Mouse (Mus musculus): ENCODE measurements around the gene Ptprk. TPM values are rescaled to one million over a fixed set of nuclear protein-coding genes. Genes with fewer than 3 reads are reported as not detected.

Ptprk gene
- polyA plus RNA-seq, 1 experiment from 2014 or later: 24.7 TPM

DNA sequence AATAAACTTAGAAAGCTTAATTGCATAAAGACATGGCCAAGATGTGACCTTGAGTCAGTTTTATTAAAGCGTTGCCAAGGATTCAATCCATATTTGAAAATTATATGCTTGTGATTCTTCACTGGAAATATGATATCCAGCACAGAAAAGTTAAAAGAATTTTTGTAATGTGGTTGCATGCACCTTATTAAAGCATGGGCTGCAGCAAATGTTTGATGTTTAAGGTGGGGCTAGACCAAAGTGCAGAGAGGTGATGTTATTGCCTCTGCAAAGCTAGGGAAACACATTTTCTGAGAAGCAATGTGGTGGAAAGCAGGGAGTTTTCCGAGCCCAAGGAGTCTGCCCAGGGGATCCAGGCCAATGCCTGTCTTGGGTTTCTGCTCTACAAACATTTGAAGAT is 334.4 kb downstream of the Ptprk start:
- ATAC-seq (ENCODE audit: low FRiP score, low read depth): no peak
- H3K27ac ChIP-seq: no peak overlapping the region
- no peaks in the 10 kb centered on the region for H3K27me3 ChIP-seq (replicated peaks)
- H3K9me3 ChIP-seq: no peaks in the 10 kb centered on the region
- H3K4me2 ChIP-seq (replicated peaks): no peak overlapping the region
- no peaks in the 10 kb centered on the region for H3K36me3 ChIP-seq
- WGBS: 83% methylated on average over 2 of the region's 2 CpGs
- no peaks in the 10 kb centered on the region for H3K4me1 ChIP-seq
- no peak overlapping the region for H3K9ac ChIP-seq
- no peak overlapping the region for H3K4me3 ChIP-seq

DNA sequence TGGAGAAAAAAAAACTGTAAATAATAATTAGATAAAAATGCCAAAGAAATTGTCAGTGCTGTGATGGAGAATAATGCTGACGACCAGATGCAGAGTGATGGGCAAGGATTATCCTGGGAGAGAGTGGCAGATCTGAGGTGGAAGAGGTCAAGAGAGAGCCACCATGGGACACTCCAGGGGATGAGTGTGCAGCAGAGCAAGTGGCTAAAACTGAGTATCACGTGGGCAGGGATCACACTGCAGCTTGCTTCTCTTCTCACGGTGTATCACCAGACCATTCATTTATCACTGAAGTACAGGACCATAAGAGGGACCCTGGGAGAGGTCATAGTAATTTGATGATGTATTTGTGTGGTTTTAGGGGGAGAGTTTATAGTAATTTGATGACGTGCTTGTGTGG is 340.2 kb downstream of the Ptprk start:
- 60% methylated on average over 4 of the region's 4 CpGs for WGBS
- Histone ChIP-seq H3K27ac (no peak overlapping the region), H3K4me2 (replicated peaks) (no peak overlapping the region), H3K27me3 (replicated peaks) (no peaks in the 10 kb centered on the region), H3K9ac (no peak overlapping the region), H3K36me3 (no peaks in the 10 kb centered on the region), H3K4me3 (no peak overlapping the region), H3K4me1 (no peaks in the 10 kb centered on the region), H3K9me3 (no peaks in the 10 kb centered on the region)
- peak; percentile 58; the same call in 1 of the 2 replicates for ATAC-seq (ENCODE audit: low FRiP score, low read depth)

DNA sequence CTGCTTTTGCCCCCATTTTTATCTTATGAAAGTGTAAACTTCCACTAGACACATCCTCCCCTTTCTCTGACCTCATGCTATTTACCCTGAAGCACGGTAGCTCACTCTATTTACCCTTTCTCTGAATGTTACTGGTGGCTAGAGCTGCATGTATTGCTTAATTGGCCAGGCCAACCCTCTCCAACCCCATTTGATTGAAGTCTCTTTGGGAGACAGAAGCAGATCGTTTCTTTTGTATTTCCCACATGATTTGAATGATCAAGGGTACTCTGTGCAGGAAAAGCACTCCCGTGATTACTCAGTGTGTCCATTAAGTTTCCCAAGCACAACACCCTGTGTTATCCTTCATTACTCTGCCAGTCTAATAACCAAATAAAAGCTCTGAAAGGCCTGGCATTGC is 348.0 kb downstream of the Ptprk start:
- WGBS: 32% methylated on average over 3 of the region's 3 CpGs
- Histone ChIP-seq H3K4me2 (replicated peaks) (no peak overlapping the region), H3K4me1 (no peaks in the 10 kb centered on the region), H3K9ac (no peak overlapping the region), H3K9me3 (no peaks in the 10 kb centered on the region), H3K4me3 (no peak overlapping the region), H3K27me3 (replicated peaks) (no peaks in the 10 kb centered on the region), H3K36me3 (no peaks in the 10 kb centered on the region), H3K27ac (no peak overlapping the region)
- ATAC-seq (ENCODE audit: low FRiP score, low read depth): no peak

DNA sequence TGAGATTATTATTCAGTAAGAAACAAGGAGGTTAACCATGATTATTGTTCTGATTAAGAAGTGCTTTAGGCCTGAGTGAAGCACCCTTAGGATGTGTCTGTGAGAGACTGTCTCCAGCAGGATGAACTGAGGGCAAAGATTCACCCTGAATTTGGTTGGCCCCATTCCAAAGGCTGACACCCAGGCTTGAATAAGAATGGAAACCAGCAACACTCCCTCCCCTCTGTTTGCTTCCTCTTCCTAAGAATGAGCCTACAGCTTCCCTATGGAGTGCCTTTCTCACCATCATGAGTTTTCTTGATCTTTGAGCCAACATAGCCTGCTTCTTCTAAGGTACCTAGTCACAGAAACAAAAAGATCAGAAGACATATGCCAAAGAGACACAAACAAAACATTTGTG is 350.8 kb downstream of the Ptprk start:
- no peaks in the 10 kb centered on the region for H3K27me3 ChIP-seq (replicated peaks)
- ATAC-seq (ENCODE audit: low FRiP score, low read depth): no peak
- H3K9ac ChIP-seq: no peak overlapping the region
- no peak overlapping the region for H3K4me3 ChIP-seq
- H3K27ac ChIP-seq: no peak overlapping the region
- no peaks in the 10 kb centered on the region for H3K4me1 ChIP-seq
- no peaks in the 10 kb centered on the region for H3K9me3 ChIP-seq
- H3K4me2 ChIP-seq (replicated peaks): no peak overlapping the region
- H3K36me3 ChIP-seq: no peaks in the 10 kb centered on the region

DNA sequence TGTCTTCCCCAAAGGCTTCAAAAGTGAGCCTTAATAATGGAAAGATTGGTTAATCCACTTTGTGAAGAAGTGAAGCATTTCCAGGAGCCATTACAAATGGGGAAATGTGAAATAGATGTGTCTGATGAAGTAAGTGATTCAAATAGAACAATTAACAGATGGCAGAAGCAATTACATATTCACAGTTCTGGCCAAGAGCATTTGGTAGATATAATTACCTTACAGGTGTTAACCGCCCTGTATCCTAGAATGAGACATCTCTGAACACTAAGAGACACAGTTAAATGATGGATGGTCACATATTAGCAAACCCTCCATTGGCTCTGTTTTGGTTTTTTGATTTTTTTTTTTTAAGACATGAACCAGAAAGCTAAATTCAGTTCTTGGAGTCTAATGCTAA is 361.5 kb downstream of the Ptprk start:
- Histone ChIP-seq H3K4me1 (no peaks in the 10 kb centered on the region), H3K36me3 (no peaks in the 10 kb centered on the region), H3K9ac (no peak overlapping the region), H3K4me2 (replicated peaks) (no peak overlapping the region), H3K9me3 (no peaks in the 10 kb centered on the region), H3K27ac (no peak overlapping the region), H3K27me3 (replicated peaks) (no peaks in the 10 kb centered on the region), H3K4me3 (no peak overlapping the region)
- no peak for ATAC-seq (ENCODE audit: low FRiP score, low read depth)
- WGBS: 90% methylated on average over 1 of the region's 1 CpGs

DNA sequence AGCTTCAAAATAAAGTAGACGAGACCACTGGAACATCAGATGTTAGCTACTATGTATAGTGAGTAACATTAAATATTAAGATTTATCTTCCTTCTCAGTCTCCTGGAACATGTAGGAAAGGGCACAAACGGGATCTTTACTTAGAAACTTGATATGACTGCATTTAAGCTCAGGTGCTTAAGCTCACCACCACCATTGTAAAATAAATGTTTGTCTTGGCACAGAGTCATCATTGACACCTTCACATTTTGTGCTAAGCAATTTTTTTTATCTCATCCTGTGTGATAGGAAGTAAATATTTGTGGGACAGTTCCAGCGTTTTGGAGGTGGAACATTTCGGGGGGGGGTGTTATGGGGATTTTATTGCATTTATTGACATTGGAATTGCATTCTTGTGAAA is 375.2 kb downstream of the Ptprk start:
- H3K27ac ChIP-seq: no peak overlapping the region
- WGBS: 79% methylated on average over 4 of the region's 4 CpGs

DNA sequence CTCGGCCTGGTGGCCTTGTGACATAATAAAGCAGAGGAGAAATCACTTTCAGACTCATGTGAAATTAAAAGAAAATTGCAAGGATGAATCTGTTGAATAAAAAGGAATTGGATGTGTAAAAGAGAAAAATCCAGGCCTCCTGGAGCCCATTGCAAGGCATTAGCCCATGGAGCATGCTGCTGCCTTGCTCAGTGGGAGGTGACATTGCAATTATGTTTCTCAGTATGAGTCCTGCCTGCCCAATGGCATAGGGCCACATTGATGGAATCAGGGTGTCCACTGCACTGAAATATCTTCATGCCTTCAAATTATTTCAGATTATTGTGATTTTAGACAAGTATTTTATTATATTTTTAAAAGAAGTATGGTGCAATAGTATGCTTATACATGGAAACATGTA is 376.0 kb downstream of the Ptprk start:
- ATAC-seq (ENCODE audit: low FRiP score, low read depth): no peak
- Histone ChIP-seq H3K27me3 (replicated peaks) (no peaks in the 10 kb centered on the region), H3K4me2 (replicated peaks) (no peak overlapping the region), H3K9ac (no peak overlapping the region), H3K9me3 (no peaks in the 10 kb centered on the region), H3K4me3 (no peak overlapping the region), H3K27ac (no peak overlapping the region), H3K4me1 (no peaks in the 10 kb centered on the region), H3K36me3 (no peaks in the 10 kb centered on the region)
- WGBS: 75% methylated on average over 1 of the region's 1 CpGs

More for the DNA sequence above, 375.2 kb downstream of the Ptprk start:
- Histone ChIP-seq H3K9me3 (no peaks in the 10 kb centered on the region), H3K36me3 (no peaks in the 10 kb centered on the region), H3K4me1 (no peaks in the 10 kb centered on the region), H3K27me3 (replicated peaks) (no peaks in the 10 kb centered on the region), H3K4me2 (replicated peaks) (no peak overlapping the region), H3K9ac (no peak overlapping the region), H3K4me3 (no peak overlapping the region)
- ATAC-seq (ENCODE audit: low FRiP score, low read depth): no peak

DNA sequence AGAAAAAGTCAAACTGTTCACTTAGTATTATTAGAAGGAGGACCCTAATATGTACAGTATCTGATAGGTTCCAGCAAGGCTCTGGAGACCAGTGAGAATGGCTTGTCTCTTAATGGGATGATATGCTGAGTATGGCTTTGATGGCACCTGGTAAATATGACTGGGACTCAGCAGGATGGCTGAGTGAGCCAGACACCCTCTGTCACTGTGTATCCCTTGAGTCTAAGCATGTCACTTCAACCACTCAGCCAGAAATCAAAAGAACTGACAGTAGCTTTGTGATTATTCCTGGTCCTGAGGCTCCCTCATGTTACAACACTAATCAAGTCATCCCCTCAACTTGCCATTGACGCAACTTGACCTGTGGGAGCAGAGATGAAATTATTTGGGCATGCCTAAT is 383.4 kb downstream of the Ptprk start:
- ATAC-seq (ENCODE audit: low FRiP score, low read depth): no peak
- no peaks in the 10 kb centered on the region for H3K27me3 ChIP-seq (replicated peaks)
- WGBS: 77% methylated on average over 1 of the region's 1 CpGs
- H3K36me3 ChIP-seq: no peaks in the 10 kb centered on the region
- H3K27ac ChIP-seq: no peak overlapping the region
- H3K4me2 ChIP-seq (replicated peaks): no peak overlapping the region
- no peaks in the 10 kb centered on the region for H3K9me3 ChIP-seq
- no peak overlapping the region for H3K4me3 ChIP-seq
- no peak overlapping the region for H3K9ac ChIP-seq
- no peaks in the 10 kb centered on the region for H3K4me1 ChIP-seq

DNA sequence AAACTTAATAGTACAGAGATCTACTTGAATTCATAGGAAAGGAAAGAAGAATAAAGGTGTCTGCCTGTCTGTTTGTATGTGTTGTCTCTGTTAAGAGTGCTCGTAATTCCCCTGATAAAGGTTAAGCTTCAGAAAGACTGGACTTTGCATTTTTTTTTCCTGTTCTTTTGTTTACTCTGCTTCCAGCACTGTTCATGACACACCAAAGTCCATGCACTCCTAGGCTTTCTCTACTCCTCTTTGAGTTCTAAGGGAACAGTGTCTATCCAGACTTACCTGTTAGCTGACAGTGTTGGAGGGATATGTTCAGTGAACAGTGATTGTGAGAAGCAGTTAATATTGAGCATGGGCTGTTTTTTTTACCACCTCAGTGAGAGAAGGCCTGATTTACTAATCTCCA is 385.3 kb downstream of the Ptprk start:
- no peak overlapping the region for H3K4me3 ChIP-seq
- WGBS: 87% methylated on average over 1 of the region's 1 CpGs
- no peaks in the 10 kb centered on the region for H3K4me1 ChIP-seq
- H3K9me3 ChIP-seq: no peaks in the 10 kb centered on the region
- H3K9ac ChIP-seq: no peak overlapping the region
- no peak overlapping the region for H3K4me2 ChIP-seq (replicated peaks)
- no peak for ATAC-seq (ENCODE audit: low FRiP score, low read depth)
- H3K27ac ChIP-seq: no peak overlapping the region
- H3K36me3 ChIP-seq: no peaks in the 10 kb centered on the region
- H3K27me3 ChIP-seq (replicated peaks): no peaks in the 10 kb centered on the region

DNA sequence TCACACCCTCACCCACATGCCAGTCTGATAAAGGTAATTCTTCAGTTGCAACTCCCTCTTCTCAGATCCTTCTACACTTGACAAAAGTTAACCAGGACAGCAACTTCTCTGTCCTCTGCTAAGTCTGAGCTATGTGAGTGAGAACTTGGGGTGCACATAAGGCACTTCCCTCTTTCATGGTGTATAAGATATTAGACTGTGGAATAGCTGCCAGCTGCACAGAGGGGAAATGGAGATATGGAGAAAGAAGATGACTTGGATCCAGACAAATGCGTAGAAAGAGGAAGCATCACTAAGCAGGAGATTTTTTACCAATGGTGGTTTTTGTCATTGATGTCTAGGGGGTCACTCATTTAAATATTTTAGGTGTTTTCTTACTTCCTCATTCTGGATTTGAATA is 389.1 kb downstream of the Ptprk start:
- Histone ChIP-seq H3K4me1 (no peaks in the 10 kb centered on the region), H3K4me3 (no peak overlapping the region), H3K27ac (no peak overlapping the region), H3K4me2 (replicated peaks) (no peak overlapping the region), H3K9me3 (no peaks in the 10 kb centered on the region), H3K9ac (no peak overlapping the region), H3K36me3 (no peaks in the 10 kb centered on the region), H3K27me3 (replicated peaks) (no peaks in the 10 kb centered on the region)
- WGBS: 97% methylated on average over 1 of the region's 1 CpGs
- ATAC-seq (ENCODE audit: low FRiP score, low read depth): no peak

DNA sequence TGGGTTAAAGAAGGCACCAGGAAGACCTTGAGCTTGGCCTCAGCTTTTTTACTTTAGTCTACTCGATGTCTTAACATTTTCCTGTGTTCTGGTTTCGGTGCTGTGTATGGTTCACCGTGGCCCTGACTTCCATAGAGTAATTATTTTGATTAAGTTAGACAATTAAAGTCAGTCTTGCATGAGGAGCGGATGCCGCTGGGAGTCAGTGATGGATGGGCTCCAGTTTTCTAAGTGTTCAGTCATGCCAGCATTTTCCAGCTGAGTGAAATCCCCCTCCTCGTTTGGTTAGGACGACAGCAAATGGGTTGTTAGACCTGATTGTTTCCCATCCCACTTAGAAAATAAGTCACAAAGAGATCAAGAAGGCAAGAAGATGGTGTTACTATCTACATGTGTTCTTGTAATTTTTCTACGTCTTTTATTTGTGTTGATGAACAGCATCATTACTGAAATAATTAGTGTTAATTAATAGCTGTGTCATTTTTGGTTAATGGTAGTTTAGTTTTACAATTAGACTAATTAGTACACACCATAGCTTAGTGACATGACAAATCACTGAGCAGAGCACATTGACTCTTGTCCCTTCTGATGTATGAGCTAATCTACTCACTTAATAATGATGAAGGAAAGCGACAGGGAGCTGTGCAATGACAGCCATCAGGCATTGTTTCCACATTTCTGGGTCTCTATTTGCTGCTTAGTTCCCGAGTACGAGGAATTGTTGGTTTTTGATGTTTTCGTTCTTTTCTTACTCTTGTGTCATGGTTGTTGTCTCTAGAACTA is 390.3 kb downstream of the Ptprk start:
- Histone ChIP-seq H3K4me2 (replicated peaks) (no peak overlapping the region), H3K9ac (no peak overlapping the region), H3K4me3 (no peak overlapping the region), H3K4me1 (no peaks in the 10 kb centered on the region), H3K9me3 (no peaks in the 10 kb centered on the region), H3K36me3 (no peaks in the 10 kb centered on the region), H3K27me3 (replicated peaks) (no peaks in the 10 kb centered on the region), H3K27ac (no peak overlapping the region)
- ATAC-seq (ENCODE audit: low FRiP score, low read depth): peak; percentile 81
- 40% methylated on average over 12 of the region's 12 CpGs for WGBS

DNA sequence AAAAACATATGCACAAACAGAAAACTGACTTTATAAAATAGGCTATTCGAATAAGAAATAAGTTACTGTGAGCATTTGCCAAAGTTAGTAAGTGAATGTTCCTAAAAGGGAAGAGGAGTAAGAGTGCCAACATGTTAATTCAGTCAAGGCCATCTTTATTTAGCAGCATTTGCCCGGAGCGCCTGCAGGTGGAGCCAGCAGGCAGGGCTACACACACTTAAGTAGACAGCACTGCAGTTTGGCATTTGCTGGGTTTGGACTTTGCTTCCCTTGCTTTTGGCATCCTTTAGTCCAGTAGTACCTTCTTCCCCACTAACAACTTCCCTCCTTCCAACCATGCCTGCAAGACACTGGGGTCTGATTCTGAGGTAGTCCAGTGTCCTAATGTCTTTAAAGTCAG is 411.0 kb downstream of the Ptprk start:
- Histone ChIP-seq H3K9ac (no peak overlapping the region), H3K27me3 (replicated peaks) (no peaks in the 10 kb centered on the region), H3K27ac (no peak overlapping the region), H3K4me1 (no peaks in the 10 kb centered on the region), H3K4me2 (replicated peaks) (no peak overlapping the region), H3K4me3 (no peak overlapping the region), H3K9me3 (no peaks in the 10 kb centered on the region), H3K36me3 (no peaks in the 10 kb centered on the region)
- 33% methylated on average over 3 of the region's 3 CpGs for WGBS
- ATAC-seq (ENCODE audit: low FRiP score, low read depth): peak; percentile 58

DNA sequence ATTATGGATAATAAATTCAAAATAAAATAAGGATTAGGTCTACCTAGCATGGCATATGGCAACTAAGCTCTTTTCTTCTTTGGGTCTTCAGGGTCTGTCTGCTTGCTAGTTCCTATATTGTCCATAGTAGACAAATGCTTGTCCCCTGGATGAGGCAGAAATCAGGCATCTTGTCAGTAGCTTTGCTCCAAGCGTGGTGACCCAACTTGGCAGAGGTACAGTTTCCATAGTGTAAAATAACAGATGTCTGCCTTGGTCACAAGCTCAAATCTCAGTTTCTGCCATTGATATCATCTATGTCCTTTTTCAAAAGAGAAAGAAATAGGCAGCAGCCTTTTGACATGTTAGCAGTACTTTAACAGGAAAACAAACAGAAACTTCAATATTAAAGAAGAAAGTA is 416.4 kb downstream of the Ptprk start:
- WGBS: 78% methylated on average over 1 of the region's 1 CpGs

More for the DNA sequence above, 416.4 kb downstream of the Ptprk start:
- H3K27me3 ChIP-seq (replicated peaks): no peaks in the 10 kb centered on the region
- no peak overlapping the region for H3K27ac ChIP-seq
- no peak for ATAC-seq (ENCODE audit: low FRiP score, low read depth)
- no peak overlapping the region for H3K9ac ChIP-seq
- peaks cover 13% of the 10 kb centered on the region; the same call in 1 of the 2 replicates for H3K4me1 ChIP-seq
- H3K4me3 ChIP-seq: no peak overlapping the region
- H3K9me3 ChIP-seq: no peaks in the 10 kb centered on the region
- no peaks in the 10 kb centered on the region for H3K36me3 ChIP-seq
- no peak overlapping the region for H3K4me2 ChIP-seq (replicated peaks)

Data from neural tube, embryonic 12.5 days (tissue).